Mouse (Mus musculus): ENCODE data around the gene Gm281.

DNA sequence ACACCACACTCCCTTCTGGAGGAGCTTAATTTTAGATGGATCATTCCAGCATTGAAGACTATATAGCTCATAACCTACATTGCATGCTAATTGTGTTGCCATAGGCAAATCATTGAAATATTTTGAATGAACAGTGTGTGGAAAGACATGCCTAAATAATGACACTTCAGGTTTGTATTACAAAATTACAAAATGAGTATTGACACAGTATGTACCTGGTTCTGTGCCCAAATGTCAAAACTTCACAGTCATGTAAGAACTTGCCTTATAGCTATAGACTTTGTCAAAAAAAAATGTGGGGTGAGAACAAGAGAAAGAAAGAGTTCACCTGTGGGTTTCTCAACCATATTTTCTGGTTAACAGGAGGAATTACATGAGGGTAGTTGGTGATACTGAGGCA is 52.9 kb downstream of the Gm281 start:
- TF ChIP-seq POLR2AphosphoS2 (IDR thresholded peaks at IDR 0.05; ENCODE audit: low read length) = no peak
- TF ChIP-seq MEF2A (IDR thresholded peaks at IDR 0.05; ENCODE audit: extremely low read depth, insufficient replicate concordance, low read depth, low read length, poor library complexity, severe bottlenecking) = no peak
- no peak for TF ChIP-seq CTCF (IDR thresholded peaks at IDR 0.05 in 2 of 3, conservative IDR thresholded peaks at IDR 0.05 in 1 of 3; ENCODE audit: control insufficient read depth in 1 of 3, insufficient read depth in 1 of 3, low read depth in 2 of 3, low read length in 3 of 3, poor library complexity in 1 of 3, severe bottlenecking in 1 of 3)
- TF ChIP-seq POLR2A (IDR thresholded peaks at IDR 0.05; ENCODE audit: control insufficient read depth in 1 of 2, insufficient read depth in 1 of 2, low read depth in 1 of 2, low read length in 2 of 2, poor library complexity in 1 of 2) = no peak
- no peak for TF ChIP-seq JUND (IDR thresholded peaks at IDR 0.05; ENCODE audit: low read depth, low read length)
